Mouse (Mus musculus): Measurements from ENCODE around the gene Gm45713.

Gm45713 gene

DNA sequence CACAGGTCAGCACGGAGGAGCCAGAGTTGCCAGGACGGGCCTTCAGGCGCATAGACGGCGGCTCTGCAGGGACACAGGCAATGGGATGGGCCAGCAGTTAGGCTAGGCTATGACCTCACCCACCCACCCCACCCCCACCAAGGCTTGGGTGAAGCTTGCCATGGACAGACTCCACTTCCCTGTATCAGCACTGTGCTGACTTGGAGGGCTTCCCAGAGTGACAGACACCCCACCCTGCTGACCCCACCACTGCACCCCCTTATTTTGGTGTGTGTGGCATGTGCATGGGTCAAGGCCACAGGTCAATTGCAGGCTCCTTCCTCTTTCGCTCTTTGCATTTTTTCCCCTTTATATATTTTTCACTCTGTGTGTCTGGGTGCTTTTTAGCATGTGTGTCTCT, 40.7 kb downstream of the Gm45713 start:
- no peak for DNase-seq (ENCODE audit: low spot score)

DNA sequence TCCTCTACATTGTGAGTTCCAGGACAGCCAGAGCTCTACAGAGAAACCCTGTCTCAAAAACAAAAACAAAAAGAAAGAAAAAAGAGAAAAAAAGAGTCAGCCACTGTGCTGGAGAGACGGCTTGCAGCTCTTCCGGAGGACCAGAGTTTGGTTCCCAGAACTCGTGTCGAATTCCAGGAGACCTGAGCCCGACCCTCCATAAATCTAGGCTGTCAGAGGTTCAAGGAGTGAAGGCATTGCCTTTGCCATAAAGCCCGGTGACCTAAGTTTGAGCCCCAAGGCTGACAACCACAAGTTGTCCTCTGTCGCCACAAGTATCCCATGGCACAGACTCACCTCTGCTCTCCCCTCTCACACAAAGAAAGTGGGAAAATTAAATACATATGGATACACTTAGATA, 41.9 kb downstream of the Gm45713 start:
- no peak for DNase-seq (ENCODE audit: low spot score)

DNA sequence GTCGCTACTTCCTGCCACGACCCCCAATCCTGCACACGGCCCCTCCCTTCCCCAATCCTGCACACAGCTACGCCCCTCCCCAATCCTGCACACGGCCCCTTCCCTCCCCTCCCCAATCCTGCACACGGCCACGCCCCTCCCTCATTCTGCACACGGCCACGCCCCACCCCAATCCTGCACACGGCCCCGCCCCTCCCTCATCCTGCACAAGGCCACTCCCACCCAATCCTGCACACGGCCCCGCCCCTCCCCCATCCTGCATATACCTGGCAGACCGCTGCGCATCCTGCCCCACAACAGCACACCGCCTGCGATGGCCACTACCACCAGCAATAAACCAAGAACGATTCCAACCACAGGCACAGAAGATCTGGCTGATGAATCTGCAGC, 42.5 kb downstream of the Gm45713 start:
- DNase-seq (ENCODE audit: low spot score): no peak

DNA sequence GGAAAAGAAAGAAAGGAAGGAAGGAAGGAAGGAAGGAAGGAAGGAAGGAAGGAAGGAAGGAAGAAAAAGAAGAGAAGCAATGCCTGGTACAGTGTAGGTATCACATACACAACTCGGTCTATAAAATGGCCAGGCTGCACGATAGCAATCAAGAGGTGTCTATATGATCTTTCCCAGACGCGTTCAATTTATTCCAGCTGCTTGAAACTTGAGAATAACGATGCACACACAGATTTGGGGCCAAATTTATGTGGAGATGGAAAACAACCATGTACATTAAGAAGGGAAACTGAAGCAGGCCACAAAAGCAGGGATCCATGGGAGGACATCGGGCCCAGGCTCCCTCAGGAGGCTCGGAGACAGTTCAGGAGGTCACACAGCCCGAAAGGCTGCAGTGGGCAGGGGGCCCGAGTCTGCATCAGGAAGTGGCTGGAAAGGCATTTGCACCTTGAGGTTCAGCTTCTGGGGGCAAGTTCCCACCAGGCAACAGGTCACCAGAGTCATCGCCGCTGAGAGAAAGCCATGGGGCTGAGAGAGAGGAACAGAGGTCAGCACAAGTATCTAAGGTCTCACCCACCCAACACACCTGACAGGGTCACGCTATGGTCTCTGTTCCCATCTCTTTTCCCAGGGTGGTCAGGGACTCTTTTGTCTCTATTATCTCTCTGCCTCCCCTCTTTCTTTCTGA, 43.1 kb downstream of the Gm45713 start:
- DNase-seq (ENCODE audit: low spot score): no peak

DNA sequence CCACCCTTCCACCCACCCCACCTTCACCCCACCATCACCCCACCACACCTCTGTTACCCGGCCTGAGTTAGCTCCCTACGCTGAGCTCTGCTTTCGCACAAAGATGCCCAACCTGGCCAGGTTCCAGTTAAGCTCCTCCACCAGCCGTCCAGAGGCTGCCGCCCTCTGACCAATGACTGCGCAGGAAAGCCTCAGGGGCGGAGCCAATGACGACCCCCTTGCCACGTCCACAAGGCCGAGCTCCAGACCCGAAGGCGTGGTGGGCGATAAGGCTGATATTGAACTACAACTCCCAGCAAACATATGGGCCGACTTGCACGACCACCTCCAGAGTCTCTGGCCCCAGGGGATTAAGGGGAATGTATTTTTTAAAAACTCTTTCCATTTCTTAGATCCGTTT, 44.0 kb downstream of the Gm45713 start, which contains the start of gene Rcn3:
Gene Rcn3 (minus strand): TSS at position 174 of the 400 bp plus-strand sequence.
- DNase-seq (ENCODE audit: low spot score): no peak

DNA sequence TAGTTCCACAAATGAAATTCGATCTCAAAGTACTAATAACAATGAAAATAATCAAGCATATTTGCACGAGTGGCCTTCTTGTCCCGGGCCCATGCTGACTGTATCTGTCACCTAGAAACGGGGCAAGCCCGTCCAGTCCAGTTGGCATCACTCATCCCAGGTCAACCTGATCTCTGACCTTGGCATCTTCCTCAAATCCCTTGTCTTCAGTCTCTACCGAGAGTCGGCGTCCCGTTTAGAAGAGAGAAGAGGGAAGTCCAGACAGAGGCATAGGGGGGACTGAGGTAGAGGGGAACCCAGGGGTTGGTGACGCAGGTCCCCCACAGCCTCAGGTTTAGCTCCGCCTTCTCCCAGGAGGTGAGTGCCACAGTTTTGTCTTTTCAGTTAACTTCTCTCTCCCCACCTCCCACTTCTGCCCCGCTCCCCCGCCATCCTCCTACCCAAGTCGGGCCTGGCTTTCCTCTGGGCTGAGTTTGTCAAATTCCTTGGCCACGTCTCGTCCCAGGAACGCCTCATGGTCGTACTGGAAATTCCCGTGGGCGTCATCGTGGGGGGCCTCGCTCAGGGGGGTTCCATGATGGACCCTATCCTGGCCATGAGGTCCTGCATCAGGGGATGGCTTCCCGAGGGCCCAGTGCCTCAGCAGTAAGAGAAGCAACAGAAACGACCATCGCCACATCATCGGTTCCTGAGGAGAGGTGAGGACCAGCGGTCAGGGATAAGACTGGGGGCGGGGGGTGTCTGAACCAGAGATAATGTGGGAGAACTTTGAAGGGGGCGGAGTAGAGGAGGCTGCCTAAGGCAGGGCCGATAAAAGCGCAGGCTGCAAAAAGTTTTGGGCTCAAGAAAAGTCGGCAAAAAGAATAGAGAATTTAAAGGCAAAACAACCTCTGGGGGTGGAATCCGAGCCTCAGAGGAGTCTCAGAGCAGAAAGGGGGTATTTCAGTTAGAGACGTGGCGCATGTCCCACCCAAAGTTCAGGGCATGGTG, 44.7 kb downstream of the Gm45713 start:
- no peak for DNase-seq (ENCODE audit: low spot score)

DNA sequence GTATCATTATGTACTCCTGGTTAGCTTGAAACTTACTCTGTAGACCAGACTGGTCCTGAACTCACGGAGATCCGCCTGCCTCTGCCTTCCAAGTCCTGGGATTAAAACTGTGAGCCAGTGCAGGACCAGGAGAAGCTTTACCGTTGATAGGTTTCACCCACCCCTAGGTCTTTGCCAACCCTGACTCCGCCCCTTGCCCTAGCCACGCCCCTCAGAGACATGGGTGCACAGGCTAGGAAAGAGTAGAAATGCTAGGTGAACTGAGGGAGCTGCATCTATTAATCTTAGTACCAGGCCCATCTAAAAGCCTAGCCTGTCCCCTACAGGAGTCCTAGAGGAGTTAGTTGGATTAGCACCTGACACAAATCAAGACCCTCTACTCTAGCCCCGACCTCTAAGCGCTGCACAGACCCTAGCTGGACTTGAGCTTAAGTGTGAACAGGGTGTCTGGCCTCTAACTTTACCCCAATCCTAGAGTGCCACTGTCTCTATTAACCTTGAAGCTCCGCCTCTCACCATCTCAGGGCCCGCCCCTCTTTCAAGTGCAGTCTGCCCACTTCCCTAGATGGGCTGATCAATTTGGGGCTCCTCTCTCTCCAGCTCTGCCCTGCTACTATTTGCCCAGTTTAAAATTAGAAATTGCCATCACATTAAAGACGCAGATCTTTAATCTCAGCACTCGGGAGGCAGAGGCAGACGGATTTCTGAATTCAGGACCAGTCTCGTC, 45.6 kb downstream of the Gm45713 start:
- DNase-seq (ENCODE audit: low spot score): no peak

DNA sequence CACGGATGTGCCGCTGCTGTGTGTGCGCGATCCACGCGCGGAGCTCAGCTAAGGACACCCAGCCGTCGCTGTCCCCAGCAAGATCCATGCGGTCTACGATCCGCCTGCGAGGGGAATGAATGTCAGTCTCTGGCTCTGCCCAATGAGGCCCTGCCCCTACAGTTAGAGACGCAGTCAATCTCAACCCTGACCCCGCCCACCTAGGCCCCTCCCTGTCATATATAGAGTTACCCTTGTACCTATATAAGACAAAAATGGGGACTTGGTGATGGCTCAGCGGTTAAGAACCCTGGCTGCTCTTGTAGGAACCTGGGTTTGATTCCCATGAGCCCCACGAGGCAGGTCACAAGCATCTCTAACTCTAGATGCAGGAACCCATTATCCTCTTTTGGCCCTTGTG, 47.4 kb downstream of the Gm45713 start:
- DNase-seq (ENCODE audit: low spot score): no peak

DNA sequence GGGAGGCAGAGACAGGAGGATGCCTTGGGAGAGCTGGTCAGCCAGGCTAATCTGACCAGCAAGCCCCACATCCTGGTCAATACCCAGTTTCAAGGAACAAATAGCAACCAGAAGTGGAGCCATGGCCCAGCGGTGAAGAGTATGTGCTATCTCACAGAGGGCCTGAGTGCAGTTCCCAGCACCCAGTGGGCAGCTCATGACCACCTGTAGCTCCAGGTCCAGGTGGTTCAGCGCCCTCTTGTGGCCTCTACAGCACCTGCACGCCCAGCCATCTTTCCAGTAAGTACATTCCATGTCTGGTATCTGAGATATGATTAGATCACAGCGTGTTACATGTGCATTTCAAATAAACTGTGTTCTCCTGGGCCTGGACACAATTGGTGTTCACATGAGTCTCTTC, 49.9 kb downstream of the Gm45713 start:
- DNase-seq (ENCODE audit: low spot score): no peak

DNA sequence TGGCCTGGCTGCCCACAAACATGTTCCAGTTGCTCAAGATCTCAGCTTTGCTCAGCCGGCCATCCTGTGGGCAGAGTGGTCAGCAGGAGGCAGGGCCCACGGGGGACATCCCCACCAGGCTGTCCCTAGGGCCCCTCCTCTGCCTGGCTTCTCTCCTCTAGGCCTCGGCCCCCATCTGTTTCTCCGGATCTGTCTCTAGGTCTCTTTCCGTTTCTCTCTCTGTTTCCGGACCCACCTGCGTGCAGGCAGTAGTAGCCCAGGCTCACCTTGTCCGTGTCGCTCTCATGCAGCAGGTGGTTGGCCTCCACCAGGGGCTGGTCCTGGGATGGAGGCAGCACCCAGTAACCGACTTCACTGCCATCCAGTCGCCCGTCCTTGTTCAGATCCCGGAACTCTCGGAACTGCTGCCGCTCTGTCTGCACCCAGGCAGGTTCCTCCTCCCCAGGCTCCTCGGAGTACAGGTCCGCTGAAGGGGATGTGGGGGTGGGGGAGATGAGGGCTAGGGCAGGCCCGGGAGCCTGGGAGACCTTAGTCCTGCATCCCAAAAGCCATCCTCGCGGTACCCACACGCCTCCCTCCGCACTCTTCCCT, 52.6 kb downstream of the Gm45713 start:
- no peak for DNase-seq (ENCODE audit: low spot score)

DNA sequence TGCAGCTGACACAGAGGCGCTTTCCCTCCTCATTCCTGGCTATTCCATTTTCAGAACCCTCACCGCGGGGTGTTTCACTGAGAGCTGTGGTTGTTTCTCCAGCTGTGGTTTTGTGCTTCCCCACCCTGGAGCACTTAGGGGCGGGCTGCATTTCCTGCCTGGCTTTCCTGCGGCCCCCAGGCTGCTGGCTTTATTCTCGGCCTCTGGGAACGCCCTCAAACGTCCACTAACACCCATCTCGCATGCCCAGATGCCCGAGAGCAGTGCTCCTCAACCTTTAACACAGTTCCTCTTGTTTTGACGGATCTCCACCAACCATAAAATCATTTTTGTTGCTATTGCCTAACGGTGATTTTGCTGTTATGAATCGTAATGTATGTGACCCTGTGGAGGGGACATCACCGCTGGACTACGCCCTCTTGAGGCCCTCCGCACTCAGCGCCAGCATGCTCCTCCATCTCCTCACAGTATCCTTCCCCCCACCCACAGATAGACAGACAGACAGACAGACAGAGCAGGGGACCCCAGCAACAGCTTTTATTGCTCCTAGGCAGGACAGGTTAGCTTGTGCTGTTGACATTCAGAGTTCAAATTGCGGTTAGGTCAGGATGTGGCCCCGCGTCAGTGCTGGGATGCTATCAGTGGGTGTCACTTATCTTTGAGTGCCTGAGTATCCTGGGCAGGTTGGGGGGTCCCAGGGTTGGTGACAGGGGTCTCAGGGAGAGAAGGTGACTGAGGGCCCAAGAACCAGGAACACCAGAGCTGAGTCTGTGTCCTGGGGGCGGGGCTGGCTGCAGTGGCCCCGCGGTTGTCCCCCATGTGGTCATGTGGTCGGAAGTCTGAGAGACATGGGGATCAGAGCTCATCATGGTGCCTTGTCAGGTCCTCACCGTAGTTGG, 53.4 kb downstream of the Gm45713 start:
- no peak for DNase-seq (ENCODE audit: low spot score)

DNA sequence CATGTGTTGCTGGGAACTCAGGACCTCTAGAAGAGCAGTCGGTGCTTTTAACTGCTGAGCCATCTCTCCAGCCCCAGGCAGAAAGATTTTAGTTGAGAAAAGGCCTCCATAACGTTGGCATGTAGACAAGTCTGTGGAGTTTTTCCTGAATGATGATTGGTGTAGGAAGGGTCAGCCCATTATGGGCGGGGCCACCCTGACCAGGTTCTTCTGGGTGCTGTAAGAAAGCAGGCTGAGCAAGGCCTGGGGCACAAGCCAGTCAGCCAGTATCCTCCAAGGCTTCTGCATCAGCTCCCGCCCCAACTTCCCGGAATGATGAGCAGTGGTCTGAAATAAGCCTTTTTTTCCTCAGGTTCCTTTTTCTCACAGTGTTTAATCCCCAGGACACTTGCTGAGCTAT, 55.0 kb downstream of the Gm45713 start:
- DNase-seq (ENCODE audit: low spot score): no peak

DNA sequence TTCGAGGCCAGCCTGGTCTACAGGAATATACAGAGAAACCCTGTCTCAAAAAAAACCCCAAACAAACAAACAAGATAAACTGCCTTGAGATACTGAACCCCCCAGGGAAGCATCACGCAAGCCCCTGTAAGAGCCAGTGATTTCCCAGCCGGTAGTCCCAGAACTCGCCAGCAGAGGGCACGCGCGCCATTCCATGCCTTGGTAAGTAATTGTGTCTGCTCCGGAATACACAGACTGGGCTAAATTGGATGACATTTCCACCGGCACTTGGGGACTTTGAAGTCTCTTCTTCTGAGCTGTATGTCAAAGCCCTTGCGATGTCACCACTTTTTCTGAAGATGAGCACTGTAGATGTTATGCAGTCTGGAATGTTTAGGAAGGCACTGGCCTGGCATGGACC, 56.2 kb downstream of the Gm45713 start:
- peak; percentile 79 for DNase-seq (ENCODE audit: low spot score)

DNA sequence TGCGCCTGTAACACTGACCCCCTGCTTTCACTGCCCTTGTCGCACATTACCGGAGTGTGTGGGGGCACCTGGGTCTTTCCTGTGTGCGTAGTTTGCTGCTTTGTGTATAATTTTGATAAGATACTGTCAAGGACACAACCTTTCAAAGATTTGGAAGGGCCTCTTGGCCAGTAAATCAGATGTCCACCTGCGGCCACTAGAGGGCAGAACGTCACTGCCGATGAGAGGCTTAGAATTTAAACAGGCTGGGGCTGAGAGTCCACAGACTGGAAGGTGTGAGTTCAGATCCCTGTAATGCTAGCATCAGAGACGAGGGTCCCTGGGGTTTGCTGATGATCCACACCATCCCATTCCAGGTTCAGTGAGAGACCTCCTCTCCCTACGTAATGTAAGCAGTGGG, 57.5 kb downstream of the Gm45713 start:
- DNase-seq (ENCODE audit: low spot score): peak; percentile 60

DNA sequence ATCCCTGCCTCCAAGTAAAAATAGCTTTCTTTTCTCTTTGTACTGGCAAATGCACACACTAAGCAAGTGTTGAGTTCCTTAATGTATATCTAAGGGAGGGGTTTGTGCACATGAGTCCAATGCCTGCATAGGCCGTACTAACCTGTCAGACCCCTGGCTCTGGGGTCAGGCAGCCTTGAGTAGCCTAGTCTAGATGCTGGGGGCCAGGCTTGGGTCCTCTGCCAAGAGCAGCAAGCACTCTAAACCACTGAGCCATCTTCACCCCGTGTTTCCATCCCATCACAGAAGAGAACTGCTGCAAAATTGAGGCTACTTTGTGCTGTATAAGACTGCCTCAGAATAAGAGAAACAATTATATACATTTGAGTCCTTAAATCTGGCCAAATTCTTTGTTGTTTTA, 58.2 kb downstream of the Gm45713 start:
- DNase-seq (ENCODE audit: low spot score): no peak

DNA sequence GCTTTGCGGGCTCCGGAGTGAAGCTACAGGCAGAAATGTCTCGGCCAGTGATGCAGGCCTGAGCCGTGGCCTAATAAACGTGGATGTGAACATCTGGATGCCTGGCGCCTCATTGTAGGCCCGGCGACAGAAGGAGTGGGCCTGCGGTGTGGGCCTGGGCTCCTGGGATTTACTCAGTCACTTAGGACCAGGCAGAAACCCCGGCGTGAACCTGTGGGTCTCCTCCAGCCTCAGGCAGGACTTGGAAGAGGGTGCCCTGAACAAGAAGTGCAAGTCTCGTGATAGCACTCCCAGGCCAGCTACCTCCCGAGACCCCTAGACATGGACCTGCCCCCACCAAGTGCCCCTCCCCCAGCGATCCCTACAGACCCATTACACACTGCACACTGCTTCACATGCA, 58.7 kb downstream of the Gm45713 start:
- DNase-seq (ENCODE audit: low spot score): no peak

DNA sequence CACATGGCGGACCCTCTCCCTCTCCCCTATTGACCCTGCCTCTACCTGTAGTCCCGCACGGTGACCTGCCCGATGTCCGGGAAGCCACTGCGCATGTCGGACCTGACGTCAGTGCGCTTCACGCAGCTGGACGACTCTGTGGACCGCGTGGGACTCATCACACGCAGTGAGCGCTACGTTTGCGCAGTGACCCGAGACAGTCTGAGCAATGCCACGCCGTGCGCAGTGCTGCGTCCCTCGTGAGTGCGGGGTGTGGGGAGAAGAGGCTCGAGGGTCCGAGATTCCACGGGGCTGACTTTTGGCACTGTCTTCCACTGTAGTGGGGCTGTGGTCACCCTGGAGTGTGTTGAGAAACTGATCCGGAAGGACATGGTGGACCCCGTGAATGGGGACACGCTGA, 59.5 kb downstream of the Gm45713 start:
- DNase-seq (ENCODE audit: low spot score): no peak

Measured in spleen, adult 12 weeks (tissue).